Mouse (Mus musculus) CH12.LX (cell line): ENCODE measurements at regions not wholly inside any gene's neighbourhood (a gene's known extent, or its start where the extent isn't known, plus 50 kb on each side); places are given as distances from the start of the nearest gene placed in this dataset.

Experiments
- DNase-seq: peaks from one replicate; pipeline ENCODE4 v3.0.0-alpha.2; 2013; ENCODE audit errors: extremely low read depth
- H3K27ac ChIP-seq: 2 replicates; pipeline ENCODE4 v1.5.1; 2012; ENCODE audit warnings: low read depth, mild to moderate bottlenecking, control low read depth, moderate library complexity; ENCODE audit not compliant: insufficient read depth
- H3K27me3 ChIP-seq: replicated peaks from 2 replicates; pipeline ENCODE3; 2012; ENCODE audit warnings: inconsistent platforms
- H3K36me3 ChIP-seq, 2 experiments: replicated peaks in 1 of 2; 2 replicates each; pipeline versions ENCODE3 to v1.6.1; 2012; ENCODE audit warnings: inconsistent platforms in 1 of 2, low read length in 1 of 2, mild to moderate bottlenecking in 1 of 2, mixed read lengths in 1 of 2, moderate library complexity in 1 of 2; ENCODE audit not compliant: control insufficient read depth in 1 of 2, insufficient read depth in 1 of 2
- H3K4me1 ChIP-seq, 2 experiments: 2 replicates each; pipeline ENCODE4 v1.6.1; 2012; ENCODE audit warnings: inconsistent platforms in 1 of 2, moderate library complexity in 1 of 2; ENCODE audit not compliant: insufficient read depth in 2 of 2, control insufficient read depth in 1 of 2
- H3K4me2 ChIP-seq: 2 replicates; pipeline ENCODE4 v1.6.1; 2012; ENCODE audit warnings: low read depth, mild to moderate bottlenecking, control low read depth; ENCODE audit not compliant: poor library complexity, insufficient read depth, severe bottlenecking
- H3K4me3 ChIP-seq, 3 experiments: fragments of 150-350 bp in 1 of 3; sonication (generic) in 1 of 3; replicated peaks in 1 of 3; 2 replicates each; pipeline versions ENCODE3 to v1.5.1; 2011 to 2012; ENCODE audit warnings: low read depth in 2 of 3, low read length in 2 of 3, mild to moderate bottlenecking in 2 of 3, moderate library complexity in 2 of 3, control low read depth in 1 of 3, improper control_type of control experiment in 1 of 3, inconsistent platforms in 1 of 3, mixed read lengths in 1 of 3; ENCODE audit not compliant: poor library complexity in 1 of 3
- H3K79me2 ChIP-seq: replicated peaks from 2 replicates; pipeline ENCODE4 v1.6.1; 2012; ENCODE audit warnings: mild to moderate bottlenecking, moderate library complexity; ENCODE audit not compliant: control insufficient read depth, poor library complexity, insufficient read depth, severe bottlenecking; ENCODE audit errors: extremely low read depth
- H3K9ac ChIP-seq: 2 replicates; pipeline ENCODE4 v1.6.1; 2012; ENCODE audit warnings: low read depth, mild to moderate bottlenecking, control low read depth, moderate library complexity; ENCODE audit not compliant: insufficient read depth
- H3K9me3 ChIP-seq: replicated peaks from 2 replicates; pipeline ENCODE3; 2012; ENCODE audit warnings: low read length, inconsistent platforms, mixed read lengths
- CTCF ChIP-seq, 2 experiments: IDR thresholded peaks in 1 of 2; conservative IDR thresholded peaks in 1 of 2; 2 replicates each; pipeline ENCODE4 v1.5.1; 2011 to 2012; ENCODE audit warnings: low read depth in 2 of 2, low read length in 2 of 2, improper control_type of control experiment in 1 of 2, inconsistent platforms in 1 of 2, mild to moderate bottlenecking in 1 of 2, moderate library complexity in 1 of 2
- EP300 ChIP-seq: IDR thresholded peaks from 2 replicates; pipeline ENCODE4 v1.6.1; 2011; ENCODE audit warnings: low read length, improper control_type of control experiment
- GABPA ChIP-seq: IDR thresholded peaks from 2 replicates; pipeline ENCODE4 v1.6.1; 2012; ENCODE audit warnings: low read depth, low read length, improper control_type of control experiment, inconsistent platforms; ENCODE audit not compliant: insufficient replicate concordance
- JUN ChIP-seq: IDR thresholded peaks from 2 replicates; pipeline ENCODE4 v1.6.1; 2011; ENCODE audit warnings: low read depth, mild to moderate bottlenecking, low read length, improper control_type of control experiment, moderate library complexity; ENCODE audit not compliant: insufficient read depth
- MXI1 ChIP-seq: IDR thresholded peaks from 2 replicates; pipeline ENCODE4 v1.6.1; 2011; ENCODE audit warnings: mild to moderate bottlenecking, low read depth, low read length, improper control_type of control experiment
- MYC ChIP-seq: IDR thresholded peaks from 2 replicates; pipeline ENCODE4 v1.6.1; 2011; ENCODE audit warnings: low read depth, mild to moderate bottlenecking, improper control_type of control experiment, low read length
- NRF1 ChIP-seq: IDR thresholded peaks from 2 replicates; pipeline ENCODE4 v1.6.1; 2014; ENCODE audit warnings: low read depth, mild to moderate bottlenecking, inconsistent platforms, low read length, improper control_type of control experiment, moderate library complexity
- POLR2AphosphoS2 ChIP-seq: IDR thresholded peaks from 2 replicates; pipeline ENCODE4 v1.6.1; 2011; ENCODE audit warnings: low read depth, low read length, improper control_type of control experiment
- RAD21 ChIP-seq: IDR thresholded peaks from 2 replicates; pipeline ENCODE4 v1.6.1; 2011; ENCODE audit warnings: low read depth, mild to moderate bottlenecking, low read length, improper control_type of control experiment, moderate library complexity
- SMC3 ChIP-seq: IDR thresholded peaks from 2 replicates; pipeline ENCODE4 v1.6.1; 2011; ENCODE audit warnings: low read depth, low read length, improper control_type of control experiment
- TCF12 ChIP-seq: IDR thresholded peaks from 2 replicates; pipeline ENCODE4 v1.6.1; 2014; ENCODE audit warnings: low read depth, mild to moderate bottlenecking, inconsistent platforms, low read length, improper control_type of control experiment
- USF1 ChIP-seq: IDR thresholded peaks from 2 replicates; pipeline ENCODE4 v1.6.1; 2014; ENCODE audit warnings: low read depth, mild to moderate bottlenecking, inconsistent platforms, low read length, improper control_type of control experiment
- ZC3H11A ChIP-seq: IDR thresholded peaks from 2 replicates; pipeline ENCODE4 v1.6.1; 2012; ENCODE audit warnings: low read depth, mild to moderate bottlenecking, inconsistent platforms, low read length, improper control_type of control experiment
- ZKSCAN1 ChIP-seq: IDR thresholded peaks from 2 replicates; pipeline ENCODE4 v1.6.1; 2012; ENCODE audit warnings: low read depth, inconsistent platforms, low read length, improper control_type of control experiment, borderline replicate concordance
- dilution Hi-C: fragments of 300-500 bp; cut with MboI; formaldehyde crosslinking; loops from 2 replicates; pipeline ENCODE4 v1.14.3; 2020; ENCODE audit warnings: low sequenced_read_pairs; ENCODE audit not compliant: extremely low pct_unique_long_range_greater_than_20kb, extremely low pct_ligation_motif_present
- in situ Hi-C: fragments of 300-500 bp; cut with MboI; formaldehyde crosslinking; loops from 3 replicates; pipeline ENCODE4 v1.14.3; 2019; ENCODE audit warnings: low sequenced_read_pairs, low pct_ligation_motif_present, low pct_unique_long_range_greater_than_20kb, mixed read lengths

DNA sequence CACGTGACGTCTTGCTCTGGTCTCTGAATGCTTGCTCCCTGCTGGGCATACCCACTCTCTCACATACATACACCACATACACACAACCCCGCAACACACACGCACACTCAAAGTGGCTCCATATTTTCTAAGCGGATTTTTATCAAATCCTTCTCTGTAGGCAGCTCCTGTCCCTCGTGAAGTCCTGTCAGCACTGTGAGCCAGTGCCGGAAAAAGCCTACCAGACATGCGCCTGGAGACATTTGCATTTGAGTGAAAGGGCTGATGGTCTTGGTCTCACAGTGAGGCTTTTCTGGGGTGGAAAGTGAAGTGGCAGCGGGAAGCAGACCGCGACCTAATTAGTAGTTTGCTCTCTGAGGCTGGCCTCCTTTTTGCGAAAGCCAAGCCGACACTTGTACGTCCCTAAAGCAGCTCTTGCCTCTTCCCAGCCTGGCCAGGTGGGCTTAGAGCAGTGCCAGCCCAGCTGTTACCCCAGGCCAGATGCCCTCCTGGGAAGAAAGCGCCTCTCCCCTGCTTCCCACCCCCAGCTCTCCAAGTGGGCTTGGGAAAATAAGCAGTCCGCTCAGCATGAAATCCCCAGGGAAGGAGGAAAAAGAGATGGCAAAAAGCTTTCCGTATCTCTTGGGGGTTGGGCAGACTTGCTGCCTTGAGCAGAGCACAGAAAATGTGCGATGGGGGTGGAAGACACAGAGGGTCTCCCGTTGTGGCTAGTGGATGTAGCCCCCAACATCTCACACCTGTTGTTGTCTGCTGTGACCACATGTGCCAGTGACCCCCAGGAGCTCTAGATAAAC, 277.6 kb downstream of the Mid1ip1 start:
- DNase-seq = peak; percentile 15
- no peaks in the 10 kb centered on the region for H3K27me3 ChIP-seq
- H3K36me3 ChIP-seq = no peaks in the 10 kb centered on the region
- H3K4me1 ChIP-seq = peaks cover 0 to 11% of the 10 kb centered on the region in 2 experiments; a peak in 2 of 4 replicates
- no peak overlapping the region for H3K4me2 ChIP-seq
- no peak for TF ChIP-seq MXI1
- no peak for TF ChIP-seq ZKSCAN1
- TF ChIP-seq CTCF (conservative IDR thresholded peaks at IDR 0.05 in 1 of 2, IDR thresholded peaks at IDR 0.05 in 1 of 2; ENCODE audit: low read depth in 2 of 2, low read length in 2 of 2) = no peak
- no peak for TF ChIP-seq NRF1
- no peak for TF ChIP-seq RAD21
- no peak for TF ChIP-seq SMC3
- TF ChIP-seq EP300 = no peak
- TF ChIP-seq MYC = no peak
- TF ChIP-seq GABPA = no peak
- no peak for TF ChIP-seq TCF12
- no peak for TF ChIP-seq USF1
- no peaks in the 10 kb centered on the region for H3K9me3 ChIP-seq
- H3K27ac ChIP-seq = no peak overlapping the region
- in situ Hi-C loops (no loop called here), dilution Hi-C loops (no loop called here)
- no peaks in the 10 kb centered on the region for H3K79me2 ChIP-seq
- H3K4me3 ChIP-seq = no peak overlapping the region
- no peak overlapping the region for H3K9ac ChIP-seq

DNA sequence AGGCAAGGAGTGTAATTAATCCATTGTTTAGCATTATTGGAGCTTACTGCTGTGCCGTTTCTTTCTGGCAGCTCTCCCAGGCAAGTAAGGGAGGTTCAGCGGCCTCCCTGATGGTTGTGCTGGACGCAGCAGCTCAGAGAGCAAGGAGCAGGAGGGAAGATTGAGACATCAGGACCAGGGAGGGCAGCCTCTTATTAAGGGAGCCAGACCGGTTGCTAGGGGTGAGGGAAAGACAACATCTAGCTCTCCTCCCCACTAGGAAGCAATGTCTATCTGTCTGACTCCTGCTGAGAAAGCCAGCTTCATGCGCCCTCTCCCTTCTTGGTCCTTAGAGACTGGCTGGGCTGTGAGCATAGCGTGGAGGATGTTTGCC, 278.2 kb downstream of the Mid1ip1 start:
- no peaks in the 10 kb centered on the region for H3K79me2 ChIP-seq
- H3K9me3 ChIP-seq = no peaks in the 10 kb centered on the region
- H3K4me3 ChIP-seq = no peak overlapping the region
- H3K36me3 ChIP-seq = no peaks in the 10 kb centered on the region
- peaks cover 0 to 11% of the 10 kb centered on the region in 2 experiments; a peak in 2 of 4 replicates for H3K4me1 ChIP-seq
- DNase-seq = no peak
- in situ Hi-C loops = no loop called here
- no peak overlapping the region for H3K27ac ChIP-seq
- dilution Hi-C loops = no loop called here
- no peak for TF ChIP-seq ZKSCAN1
- H3K27me3 ChIP-seq = no peaks in the 10 kb centered on the region
- no peak overlapping the region for H3K9ac ChIP-seq
- H3K4me2 ChIP-seq = no peak overlapping the region

DNA sequence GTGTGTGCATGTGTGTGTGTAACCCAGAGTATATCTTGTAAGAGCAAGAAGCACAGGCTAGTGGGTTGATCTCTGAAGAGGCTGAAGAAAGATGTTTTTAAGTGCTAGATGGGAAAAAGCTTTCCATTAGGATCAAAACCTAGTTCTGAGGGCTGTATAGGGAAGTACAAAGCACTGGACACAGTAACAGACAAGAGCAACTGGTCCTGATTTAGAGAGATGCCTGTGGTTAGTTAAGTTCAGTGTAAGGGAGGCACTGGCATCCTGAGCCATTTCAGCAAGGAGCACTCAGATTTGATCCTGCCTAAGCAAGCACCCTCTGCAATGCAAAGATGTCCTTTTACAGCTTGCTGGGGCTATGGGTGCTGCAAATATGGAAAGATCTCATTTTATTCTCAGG, 280.1 kb downstream of the Mid1ip1 start:
- Histone ChIP-seq H3K9ac (no peak overlapping the region), H3K9me3 (no peaks in the 10 kb centered on the region), H3K27me3 (no peaks in the 10 kb centered on the region), H3K36me3 (no peaks in the 10 kb centered on the region), H3K79me2 (no peaks in the 10 kb centered on the region)
- TF ChIP-seq JUN (no peak), ZC3H11A (no peak), POLR2AphosphoS2 (no peak)
- TF ChIP-seq, all 38 proteins: peak for 0
- no peak overlapping the region for H3K27ac ChIP-seq
- dilution Hi-C loops (no loop called here), in situ Hi-C loops (no loop called here)
- no peak overlapping the region for H3K4me3 ChIP-seq
- DNase-seq = no peak
- peaks cover 0 to 11% of the 10 kb centered on the region in 2 experiments; a peak in 2 of 4 replicates for H3K4me1 ChIP-seq
- no peak overlapping the region for H3K4me2 ChIP-seq
